Mouse (Mus musculus) heart, adult 11 months (tissue): ENCODE data around the gene Atp13a2.

ENCODE experiments used
- DNase-seq: peaks from one replicate; pipeline ENCODE4 v3.0.0; 2022

Gene Atp13a2

DNA sequence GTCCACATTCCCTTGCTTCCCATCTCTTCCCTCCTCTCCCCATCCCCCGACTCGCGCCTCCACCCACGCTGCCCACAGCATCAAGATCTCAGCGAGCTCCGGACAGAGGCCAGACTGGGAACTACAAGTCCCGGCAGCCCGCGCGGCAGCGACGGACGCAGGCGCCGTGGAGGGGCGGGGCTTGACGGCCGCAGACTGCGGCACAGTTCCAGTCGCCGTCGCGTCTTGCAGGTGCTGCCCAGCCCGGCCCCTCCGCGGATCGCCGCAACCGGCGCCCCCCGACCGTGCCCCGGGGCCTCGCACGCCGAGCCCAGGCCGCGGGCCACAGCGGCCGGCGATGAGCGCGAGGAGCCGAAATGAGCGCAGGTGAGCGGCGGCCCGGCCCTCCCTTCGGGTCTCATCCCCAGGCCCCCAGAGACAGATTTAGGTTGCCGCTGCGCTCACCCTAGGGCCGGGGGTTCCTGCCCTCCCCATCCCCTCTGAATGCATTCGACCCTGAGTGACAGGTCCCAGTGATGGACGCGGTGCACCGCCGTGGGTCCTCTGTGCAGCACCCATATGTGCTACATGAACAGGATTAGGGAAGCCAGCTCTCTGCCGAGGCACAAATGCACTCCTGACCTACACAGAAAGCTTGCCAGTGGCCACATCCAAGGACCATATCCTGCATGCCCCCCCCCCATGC is at the start of gene Atp13a2:
Gene Atp13a2, plus strand, starts transcription at position 163 of the 685 bp plus-strand sequence.
- DNase-seq = peak; percentile 98

DNA sequence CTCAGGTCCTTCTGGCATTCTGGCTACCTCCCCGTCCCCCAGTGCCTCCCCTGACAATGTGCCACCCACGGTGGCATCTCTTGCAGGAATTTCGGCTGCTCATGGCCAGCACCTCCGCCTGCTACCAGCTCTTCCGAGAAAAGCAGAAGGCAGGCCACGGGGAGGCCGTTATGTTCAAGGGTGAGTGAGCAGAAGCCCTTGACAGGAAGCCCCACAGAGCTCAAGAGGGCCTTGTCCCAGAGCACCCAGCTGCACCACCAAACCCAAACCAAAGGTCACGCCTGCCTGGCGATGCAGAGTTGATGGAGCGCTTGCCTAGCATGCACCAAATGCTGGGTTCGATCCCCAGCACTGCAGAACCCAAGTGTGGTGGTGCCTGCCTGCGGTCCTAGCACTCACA is 42.3 kb upstream of the Atp13a2 start:
- no peak for DNase-seq

DNA sequence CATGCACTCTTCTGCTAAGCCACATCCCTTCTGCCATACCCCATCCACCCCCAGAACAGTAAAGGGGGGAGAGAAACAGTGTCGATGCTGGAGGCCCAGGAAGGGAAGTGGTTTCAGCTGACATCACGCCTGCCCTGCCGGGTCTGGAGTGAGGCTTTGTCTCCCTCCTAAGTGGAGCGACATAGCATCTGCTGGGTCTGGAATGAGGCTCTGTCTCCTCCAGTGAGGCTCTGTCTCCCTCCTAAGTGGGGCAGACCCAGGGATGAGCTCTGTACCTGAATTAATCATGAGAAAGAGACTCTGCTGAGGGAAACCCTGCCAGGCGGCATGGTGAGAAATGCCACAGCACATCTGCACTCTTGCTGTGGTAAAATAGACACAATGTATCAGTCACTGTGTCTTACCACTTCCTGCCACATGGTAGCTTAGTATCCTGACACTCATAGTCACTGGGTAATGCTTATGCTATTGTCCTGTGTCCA is 41.7 kb upstream of the Atp13a2 start:
- DNase-seq = peak; percentile 96

DNA sequence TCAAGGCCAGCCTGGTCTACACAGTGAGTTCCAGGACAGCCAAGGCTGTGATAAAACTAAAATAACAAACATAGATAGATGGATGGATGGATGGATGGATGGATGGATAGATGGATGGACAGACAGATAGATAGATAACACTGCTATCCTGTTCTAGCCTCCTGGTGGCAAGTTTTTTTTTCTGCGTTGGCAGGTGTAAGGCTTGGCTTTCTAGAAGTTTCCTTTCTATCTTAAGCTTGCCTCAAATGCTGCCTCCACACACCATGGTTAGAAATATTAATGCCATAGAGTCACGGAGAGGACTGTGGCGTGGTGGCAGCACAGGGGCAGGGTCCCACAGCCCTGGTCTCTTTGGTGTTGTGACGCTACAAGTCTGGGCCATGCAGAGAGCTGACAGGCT is 41.1 kb upstream of the Atp13a2 start:
- no peak for DNase-seq

DNA sequence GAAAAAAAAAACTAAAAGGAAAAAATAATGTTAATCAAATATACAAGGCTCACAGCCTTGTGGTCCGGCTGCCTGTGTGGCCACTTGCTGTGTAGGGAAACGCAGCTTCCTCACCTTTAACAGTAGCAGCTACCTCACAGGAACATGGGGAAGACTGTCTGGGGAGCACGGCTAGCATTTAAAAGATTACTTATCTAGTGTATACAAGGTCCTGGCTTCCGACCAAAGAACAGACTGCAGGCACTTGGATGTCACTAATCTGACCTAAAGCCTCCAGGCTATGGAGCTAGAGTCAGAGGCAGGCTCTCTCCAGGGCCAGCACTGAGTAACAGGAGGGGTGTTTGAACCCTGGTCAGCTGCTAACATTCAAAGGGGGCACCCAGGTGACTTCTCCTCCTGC is 40.6 kb upstream of the Atp13a2 start:
- DNase-seq = no peak

DNA sequence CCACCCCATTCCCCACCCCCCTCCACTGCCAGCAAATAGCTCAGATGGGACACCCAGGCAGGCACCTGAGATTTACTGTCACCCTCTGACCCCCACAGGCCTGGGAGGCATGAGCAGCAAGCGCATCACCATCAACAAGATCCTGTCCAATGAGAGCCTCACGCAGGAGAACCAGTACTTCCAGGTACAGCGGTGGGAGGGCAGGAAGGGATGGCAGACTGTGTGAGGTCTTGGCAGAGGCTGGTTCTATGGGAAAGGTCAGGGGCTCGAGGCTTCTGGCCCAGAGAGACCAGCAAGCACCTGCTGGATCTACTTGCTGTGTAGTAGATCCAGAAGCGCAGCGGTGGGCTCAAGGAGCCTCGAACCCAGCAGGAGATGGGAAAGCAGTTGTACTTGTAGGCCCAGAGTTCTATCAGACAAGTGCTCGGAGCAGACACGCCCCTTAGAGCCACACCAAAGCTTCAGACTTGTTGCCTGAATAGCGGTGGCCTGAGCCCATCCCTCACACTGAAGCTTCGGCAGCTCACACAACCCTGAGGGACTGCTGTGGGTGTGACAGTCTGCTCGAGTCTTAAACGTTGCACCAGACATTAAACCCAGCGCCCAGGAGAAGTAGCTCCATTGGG is 40.0 kb upstream of the Atp13a2 start:
- no peak for DNase-seq

DNA sequence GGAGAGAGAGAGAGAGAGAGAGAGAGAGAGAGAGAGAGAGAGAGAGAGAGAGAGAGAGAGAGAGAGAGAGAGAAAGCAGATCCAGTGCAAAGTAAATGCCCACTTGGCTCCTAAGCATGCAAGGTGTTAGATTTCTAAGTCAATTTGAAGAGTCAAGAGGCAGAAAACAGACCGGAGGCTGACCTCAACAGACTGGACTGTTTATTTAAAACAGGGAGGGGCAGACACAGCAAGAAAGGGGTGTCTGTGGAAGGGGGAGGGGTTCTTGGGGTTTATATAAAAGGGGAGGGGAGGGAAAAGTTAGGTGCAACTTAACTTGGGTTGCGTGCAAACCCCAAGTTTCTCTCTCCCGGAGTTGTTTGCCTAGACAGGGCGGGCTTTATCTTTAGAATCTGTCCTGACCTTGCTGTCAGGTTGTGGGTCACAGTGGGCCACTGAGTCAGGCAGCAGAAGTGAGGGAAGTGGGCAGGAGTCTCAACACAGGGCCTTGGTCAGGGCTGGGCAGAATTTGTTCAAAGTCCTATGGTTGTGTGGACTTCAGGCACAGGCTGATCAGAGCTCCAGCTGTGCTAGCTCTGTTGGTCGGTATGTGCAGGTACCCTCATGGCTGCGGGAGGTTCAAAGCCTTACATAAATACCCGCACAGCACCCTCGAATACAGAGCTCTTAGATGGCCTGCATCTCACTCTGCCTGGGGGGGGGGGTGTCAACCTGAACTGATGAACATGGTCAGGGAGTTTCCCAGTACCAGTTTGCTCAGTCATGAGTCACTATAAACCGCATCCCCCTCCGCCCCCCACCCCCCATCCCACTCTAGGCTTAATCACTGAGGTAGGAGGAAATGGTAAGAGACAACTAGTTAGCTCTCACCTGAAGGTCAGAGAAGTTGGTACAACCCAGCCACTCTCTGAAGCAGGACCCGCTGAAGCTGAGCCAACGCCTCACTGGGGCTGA is 38.9 kb upstream of the Atp13a2 start:
- no peak for DNase-seq

DNA sequence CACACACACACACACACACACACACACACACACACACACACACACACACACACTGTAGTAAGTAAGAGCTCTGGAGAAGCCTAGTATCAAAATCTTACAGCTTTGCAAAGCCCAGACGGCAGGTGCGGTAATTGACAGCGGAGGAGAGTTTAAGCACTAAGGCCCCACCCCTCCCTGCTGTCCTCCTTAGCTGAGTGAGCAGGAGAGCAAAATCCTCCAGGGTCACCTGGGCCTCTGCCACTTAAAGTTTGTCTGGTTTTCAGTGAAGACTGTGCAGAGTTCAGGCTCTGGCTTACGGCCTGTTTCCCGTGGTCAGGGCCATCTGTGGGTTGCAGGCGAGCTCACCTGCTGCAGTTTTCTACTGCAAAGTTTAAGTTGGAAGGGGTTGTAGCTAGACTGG is 38.2 kb upstream of the Atp13a2 start:
- DNase-seq = no peak

DNA sequence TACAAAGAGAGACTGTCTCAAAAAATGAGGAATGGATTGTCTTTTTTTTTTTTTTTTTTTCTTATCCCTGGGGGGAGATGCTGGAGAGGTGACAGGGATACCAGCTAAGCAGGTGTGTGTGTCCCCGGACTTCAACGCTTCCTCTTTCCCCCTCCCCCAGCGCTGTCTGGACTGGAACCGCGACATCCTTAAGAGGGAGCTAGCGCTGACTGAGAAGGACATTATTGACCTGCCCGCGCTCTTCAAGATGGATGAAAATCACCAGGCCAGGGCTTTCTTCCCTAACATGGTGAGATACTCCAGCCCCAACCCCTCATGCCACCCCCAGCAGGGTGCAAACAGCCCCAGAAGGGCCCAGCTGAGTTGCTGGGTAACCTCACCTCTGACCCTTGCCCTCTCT is 37.6 kb upstream of the Atp13a2 start:
- DNase-seq = no peak

DNA sequence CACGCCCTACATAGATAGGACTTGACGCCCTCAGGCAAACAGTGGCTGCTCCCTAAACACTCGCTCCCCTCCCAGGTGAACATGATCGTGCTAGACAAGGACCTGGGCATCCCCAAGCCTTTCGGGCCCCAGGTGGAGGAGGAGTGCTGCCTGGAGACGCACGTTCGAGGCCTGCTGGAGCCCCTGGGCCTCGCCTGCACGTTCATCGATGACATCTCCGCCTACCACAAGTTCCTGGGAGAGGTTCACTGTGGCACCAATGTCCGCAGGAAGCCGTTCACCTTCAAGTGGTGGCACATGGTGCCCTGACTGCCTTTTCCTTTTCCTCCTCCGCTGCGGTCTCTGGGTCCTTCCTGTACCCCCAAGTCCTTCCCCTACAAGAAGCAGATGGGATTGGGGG is 37.1 kb upstream of the Atp13a2 start:
- no peak for DNase-seq

DNA sequence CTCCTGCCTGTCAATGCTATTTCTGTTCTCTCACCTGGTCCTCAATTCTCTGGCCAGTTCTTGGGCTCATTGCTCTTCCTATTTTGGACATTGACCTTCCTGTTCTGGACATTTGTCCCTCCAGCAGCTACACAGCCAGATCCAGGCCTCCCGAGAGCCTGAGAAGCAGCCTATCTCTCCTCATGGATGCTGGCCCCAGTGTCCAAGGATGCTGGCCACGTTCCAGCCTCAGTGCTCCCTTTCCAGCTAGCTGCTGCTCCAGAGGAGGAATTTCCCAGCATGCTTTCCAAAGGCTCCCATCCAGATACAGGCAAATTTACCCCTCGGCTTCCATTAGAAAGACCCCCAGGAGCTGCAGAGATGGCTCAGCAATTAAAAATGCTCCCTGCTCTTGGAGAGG is 36.1 kb upstream of the Atp13a2 start:
- DNase-seq = peak; percentile 95

DNA sequence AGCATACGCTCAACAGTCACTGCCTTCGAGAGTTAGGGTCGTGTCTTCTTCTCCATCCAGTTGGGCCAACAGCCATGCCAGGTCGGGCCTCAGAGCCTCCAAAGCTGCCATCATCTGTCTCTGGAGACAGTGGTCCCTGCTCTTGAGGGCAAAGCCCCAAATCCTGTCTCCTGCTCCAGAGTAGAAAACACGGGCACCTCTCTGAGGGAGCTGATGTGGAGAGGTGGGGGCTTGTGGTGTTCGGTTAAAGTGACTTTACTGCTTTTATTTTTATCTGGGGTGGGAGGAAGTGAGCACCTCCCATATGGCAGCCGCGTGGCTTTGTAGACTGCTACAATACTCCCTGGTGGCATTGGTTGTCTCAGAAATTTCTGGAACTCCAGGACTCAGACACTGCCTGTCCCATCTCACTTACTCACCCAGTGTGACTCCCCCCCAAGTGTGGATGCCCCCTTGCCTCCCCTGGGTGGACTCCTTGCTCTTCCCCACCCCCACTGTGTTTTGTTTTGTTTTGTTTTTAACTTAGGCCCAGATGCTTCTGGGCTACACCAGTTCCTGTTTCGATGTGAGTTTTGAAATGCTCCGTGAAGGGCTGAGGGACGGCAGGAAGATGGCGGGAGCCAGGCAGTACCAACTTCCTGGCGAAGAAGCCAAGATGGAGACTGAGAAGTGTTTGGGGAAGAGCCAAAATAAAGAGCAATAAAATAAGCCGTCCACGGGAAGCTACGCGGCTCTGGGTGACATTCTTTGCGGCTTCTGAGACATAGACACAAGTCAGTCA is 34.6 kb upstream of the Atp13a2 start:
- peak; percentile 93 for DNase-seq

DNA sequence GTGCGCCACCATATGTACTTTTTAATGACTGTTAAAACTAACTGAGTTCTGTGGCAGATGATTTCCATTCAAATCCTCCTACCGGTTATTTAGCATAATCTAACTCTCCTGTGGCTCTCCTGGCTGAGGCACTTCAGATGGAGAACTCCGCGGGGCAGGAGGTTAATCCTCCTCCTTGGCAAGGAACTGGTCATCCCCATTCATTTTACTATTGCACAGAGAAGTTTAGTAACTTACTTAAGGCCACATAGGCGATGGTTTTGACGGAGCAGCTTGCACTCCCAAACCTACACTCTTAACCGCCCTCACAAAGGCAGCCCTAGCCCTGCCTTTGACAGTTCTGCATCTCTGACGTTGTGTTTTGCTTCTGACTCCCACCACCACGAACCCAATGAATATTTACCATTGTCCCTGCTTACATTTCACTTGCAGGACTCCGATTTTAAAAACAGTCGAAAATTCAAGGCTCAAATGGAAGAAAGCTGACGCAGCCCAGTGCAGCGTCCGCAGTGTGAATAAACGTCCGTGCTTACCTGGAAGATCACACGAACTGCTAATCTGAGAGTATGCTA is 29.5 kb upstream of the Atp13a2 start:
- DNase-seq = no peak

DNA sequence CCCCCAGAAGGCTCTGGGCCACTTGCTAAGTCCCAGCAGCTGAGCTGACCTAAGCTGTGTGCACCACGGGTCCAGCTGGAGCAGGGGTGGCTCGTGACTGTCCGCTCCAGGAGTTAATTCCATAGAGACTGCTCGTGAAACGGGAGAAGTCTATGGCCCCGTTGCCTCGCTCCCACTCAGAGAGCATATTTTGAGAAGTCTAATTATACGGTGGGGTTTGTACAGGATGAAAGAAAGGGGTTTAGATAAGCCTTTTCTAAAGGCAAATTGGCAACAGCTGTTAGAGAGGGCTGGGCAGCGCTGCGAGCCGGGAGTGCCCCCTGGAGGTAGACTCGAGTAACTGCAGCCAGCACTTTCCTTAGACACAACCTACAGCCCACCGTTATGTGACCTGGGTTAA is 28.9 kb upstream of the Atp13a2 start:
- DNase-seq = peak; percentile 96

DNA sequence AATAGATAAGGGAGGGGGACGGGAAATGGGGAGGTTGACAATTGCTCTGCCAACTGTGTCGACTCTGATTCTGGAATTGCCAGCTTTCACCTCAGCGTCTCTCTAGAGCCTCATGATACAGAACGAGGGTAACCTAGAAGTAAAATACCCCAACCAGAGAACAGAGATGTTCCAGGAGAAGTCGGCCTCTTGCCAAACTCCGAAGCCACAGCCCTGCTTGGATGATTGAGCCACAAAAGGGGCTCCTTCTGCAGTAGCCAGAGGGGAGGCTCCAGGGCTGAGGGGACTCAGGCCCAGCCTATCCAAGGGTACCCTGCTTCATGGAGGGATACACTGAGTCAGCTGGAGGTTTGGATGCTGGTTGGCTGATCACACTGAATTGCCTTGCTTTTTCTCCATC is 28.4 kb upstream of the Atp13a2 start:
- DNase-seq = no peak

DNA sequence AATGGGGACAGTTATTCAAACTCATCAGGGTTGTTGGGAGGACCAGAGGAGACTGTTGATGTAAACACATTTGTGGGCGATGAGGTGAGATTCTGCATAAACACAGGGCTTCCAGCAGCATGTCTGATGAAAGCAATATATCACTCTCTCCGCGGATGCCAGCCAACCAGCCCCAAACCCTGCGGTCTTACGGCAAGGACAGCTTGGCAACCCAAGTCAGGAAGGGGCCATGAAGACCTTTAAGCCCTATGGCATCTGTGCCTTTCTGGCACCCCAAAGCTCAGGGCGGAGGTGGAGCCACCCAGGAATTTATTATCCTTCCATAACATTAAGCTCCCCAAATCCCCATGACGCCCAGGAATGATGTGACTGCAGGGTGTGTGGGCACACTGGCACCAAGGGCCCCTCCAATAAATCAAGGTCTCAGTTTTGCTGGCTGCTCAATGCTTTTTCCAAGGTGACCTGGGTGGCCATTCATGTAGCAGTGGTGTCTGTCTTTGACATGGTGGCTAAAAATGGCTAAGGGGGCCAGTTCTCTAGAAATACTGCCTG is 27.5 kb upstream of the Atp13a2 start:
- DNase-seq = no peak

DNA sequence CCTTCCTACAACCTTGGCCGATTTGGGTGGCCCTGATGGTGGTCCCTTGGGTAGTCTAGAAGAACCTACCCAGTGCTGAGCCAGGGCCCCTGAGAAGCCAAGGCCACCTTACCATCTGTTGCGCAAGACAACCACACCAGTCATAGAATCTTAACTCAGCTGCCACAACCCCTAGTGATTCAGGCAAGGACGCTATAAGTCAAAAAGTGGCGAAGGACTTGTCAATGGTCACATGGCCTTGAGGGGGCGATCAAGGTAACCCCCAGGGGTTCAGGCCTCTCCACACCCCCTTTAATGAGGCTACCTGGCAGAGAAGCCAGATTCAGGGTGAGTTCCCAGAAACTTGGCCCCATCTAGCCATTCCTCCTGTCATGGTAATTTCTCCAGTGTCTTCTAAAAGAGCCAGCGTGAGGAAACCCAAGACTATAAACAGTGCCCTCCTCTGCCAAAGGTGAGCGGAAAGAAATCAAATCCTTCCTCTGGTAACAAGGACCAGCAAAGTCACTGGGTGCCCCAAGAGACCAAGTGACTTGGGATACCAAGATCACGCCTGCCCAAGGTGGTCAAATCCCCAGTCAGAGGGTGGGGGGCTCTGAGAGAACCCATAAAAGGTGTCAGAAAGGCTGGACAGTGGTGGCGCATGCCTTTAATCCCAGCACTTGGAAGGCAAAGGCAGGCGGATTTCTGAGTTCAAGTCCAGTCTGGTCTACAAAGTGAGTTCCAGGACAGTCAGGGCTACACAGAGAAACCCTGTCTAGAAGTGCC is 26.8 kb upstream of the Atp13a2 start:
- no peak for DNase-seq

DNA sequence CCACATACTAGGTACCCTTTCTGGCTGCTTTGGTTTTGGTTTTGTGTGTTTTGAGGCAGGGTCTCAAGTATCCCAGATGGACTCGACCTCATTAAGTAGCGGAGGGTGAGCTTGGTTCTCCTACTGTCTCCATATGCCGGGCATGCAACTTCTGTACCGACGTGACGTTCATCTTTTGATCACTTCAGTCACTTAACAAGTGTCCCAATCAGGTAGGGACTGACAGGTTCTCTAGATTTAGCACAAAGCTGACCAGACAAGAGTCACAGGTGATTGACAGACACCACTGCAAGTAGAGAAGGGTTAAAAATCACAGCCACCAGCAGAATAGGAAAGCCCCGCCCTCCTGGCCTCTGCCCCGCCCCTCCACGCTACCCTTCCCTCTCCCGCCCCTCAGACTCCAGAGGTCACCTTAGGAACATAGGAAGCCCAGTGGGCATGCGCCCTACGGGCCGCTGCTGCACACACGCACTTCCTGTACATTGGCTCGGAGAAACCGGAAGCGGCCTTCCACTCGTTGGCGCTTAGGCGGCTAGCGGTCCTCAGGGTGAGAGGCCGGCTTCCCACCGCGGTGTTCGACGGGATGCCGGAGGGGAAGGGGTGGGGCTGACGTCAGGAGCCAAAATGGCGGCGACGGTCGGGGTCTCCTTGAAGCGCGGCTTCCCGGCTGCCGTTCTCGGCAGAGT is 25.7 kb upstream of the Atp13a2 start, which contains the start of gene Sdhb:
Gene Sdhb, plus strand, starts transcription at position 423 of the 686 bp plus-strand sequence.
- peak; percentile 100 for DNase-seq

DNA sequence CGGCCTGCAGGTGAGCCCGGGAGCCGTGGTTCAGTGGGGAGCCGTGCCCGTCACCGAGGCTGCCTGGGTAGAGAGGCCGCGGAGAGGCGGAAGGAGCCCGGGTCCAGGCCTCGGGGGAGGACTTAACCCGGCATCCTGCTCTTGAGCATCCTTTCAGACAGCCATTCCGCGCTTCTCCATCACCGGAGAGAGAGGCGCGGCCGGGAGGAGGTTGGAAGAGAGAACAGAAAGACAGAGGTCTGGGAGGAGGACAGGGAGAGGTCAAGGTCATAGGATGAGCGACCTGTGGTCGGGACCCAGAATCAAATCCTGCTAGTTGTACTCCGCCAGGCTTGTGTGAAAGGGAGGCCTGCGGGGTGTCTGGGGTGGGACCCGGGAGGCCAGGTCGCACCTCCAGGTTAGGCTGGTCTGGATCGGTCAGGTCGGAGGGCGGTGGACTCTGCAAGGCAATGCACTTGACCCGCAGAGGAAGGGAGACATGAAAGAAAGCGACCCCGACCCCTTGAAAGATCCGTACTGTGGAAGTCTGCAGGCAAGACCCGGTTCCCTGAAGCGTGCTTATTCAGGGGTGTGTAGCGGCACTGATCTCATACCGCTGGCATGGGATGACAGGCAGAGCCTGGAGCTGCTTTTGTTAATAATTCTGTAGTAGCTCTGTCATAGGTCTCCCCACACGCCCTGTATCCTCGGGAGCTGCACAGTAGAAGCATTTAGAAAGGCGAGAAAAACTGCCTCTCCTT is 25.0 kb upstream of the Atp13a2 start:
- DNase-seq = no peak
